Mouse (Mus musculus): ENCODE data around the gene Ccdc150. TPM values are rescaled to one million over a fixed set of nuclear protein-coding genes. Genes with fewer than 3 reads are reported as not detected.

Gene Ccdc150
- total RNA-seq (2017), result 0.37 and 2.2 TPM in 2 replicates

GRCm38 (mm10) chr1:54250158-54250866, at the start of gene Ccdc150:
Ccdc150 (plus strand) TSS chr1:54250683.
- peak; percentile 99 for ATAC-seq (replicated peaks; ENCODE audit: low read depth, poor library complexity, severe bottlenecking)

- ATAC-seq (replicated peaks; ENCODE audit: low read depth, poor library complexity, severe bottlenecking), result no peak
Observed at GRCm38 (mm10) chr1:54220273-54220672, 30.2 kb upstream of the Ccdc150 start.

GRCm38 (mm10) chr1:54242722-54243121, 7.8 kb upstream of the Ccdc150 start:
- no peak for ATAC-seq (replicated peaks; ENCODE audit: low read depth, poor library complexity, severe bottlenecking)

GRCm38 (mm10) chr1:54275552-54275951, 25.1 kb downstream of the Ccdc150 start:
- no peak for ATAC-seq (replicated peaks; ENCODE audit: low read depth, poor library complexity, severe bottlenecking)

- no peak for ATAC-seq (replicated peaks; ENCODE audit: low read depth, poor library complexity, severe bottlenecking)
Observed at GRCm38 (mm10) chr1:54279628-54280027, 29.1 kb downstream of the Ccdc150 start.

- ATAC-seq (replicated peaks; ENCODE audit: low read depth, poor library complexity, severe bottlenecking), result no peak
Observed at GRCm38 (mm10) chr1:54280651-54281050, 30.2 kb downstream of the Ccdc150 start.

- ATAC-seq (replicated peaks; ENCODE audit: low read depth, poor library complexity, severe bottlenecking), result no peak
Observed at GRCm38 (mm10) chr1:54306404-54306803, 55.9 kb downstream of the Ccdc150 start.

GRCm38 (mm10) chr1:54326647-54327046, 76.2 kb downstream of the Ccdc150 start:
- ATAC-seq (replicated peaks; ENCODE audit: low read depth, poor library complexity, severe bottlenecking), result no peak

- 0 out of 2 replicates have a peak, but pooled peaks have one; percentile 18 for ATAC-seq (replicated peaks; ENCODE audit: low read depth, poor library complexity, severe bottlenecking)
Observed at GRCm38 (mm10) chr1:54327876-54328545, 77.5 kb downstream of the Ccdc150 start.

GRCm38 (mm10) chr1:54332988-54333387, 82.5 kb downstream of the Ccdc150 start:
- no peak for ATAC-seq (replicated peaks; ENCODE audit: low read depth, poor library complexity, severe bottlenecking)

- ATAC-seq (replicated peaks; ENCODE audit: low read depth, poor library complexity, severe bottlenecking), result no peak
Observed at GRCm38 (mm10) chr1:54354786-54355185, 104.3 kb downstream of the Ccdc150 start.

GRCm38 (mm10) chr1:54355485-54355884, 105.0 kb downstream of the Ccdc150 start:
- ATAC-seq (replicated peaks; ENCODE audit: low read depth, poor library complexity, severe bottlenecking), result no peak

- ATAC-seq (replicated peaks; ENCODE audit: low read depth, poor library complexity, severe bottlenecking), result no peak
Observed at GRCm38 (mm10) chr1:54356566-54356965, 106.1 kb downstream of the Ccdc150 start.

- ATAC-seq (replicated peaks; ENCODE audit: low read depth, poor library complexity, severe bottlenecking), result no peak
Observed at GRCm38 (mm10) chr1:54377506-54378051, 127.1 kb downstream of the Ccdc150 start.

GRCm38 (mm10) chr1:54380978-54381914, 130.8 kb downstream of the Ccdc150 start:
- ATAC-seq (replicated peaks; ENCODE audit: low read depth, poor library complexity, severe bottlenecking), result peak; percentile 76

GRCm38 (mm10) chr1:54384221-54384620, 133.7 kb downstream of the Ccdc150 start:
- ATAC-seq (replicated peaks; ENCODE audit: low read depth, poor library complexity, severe bottlenecking), result no peak

GRCm38 (mm10) chr1:54402736-54403135, 152.3 kb downstream of the Ccdc150 start:
- ATAC-seq (replicated peaks; ENCODE audit: low read depth, poor library complexity, severe bottlenecking), result no peak

All from common myeloid progenitor, adult 5-6 weeks (primary cell).